Mouse (Mus musculus) E14TG2a.4 (cell line): ENCODE results near the gene Cep85l.

Experiments
- CTCF ChIP-seq: conservative IDR thresholded peaks from 2 replicates; pipeline ENCODE4 v1.5.1; 2014; ENCODE audit warnings: low read length
- NANOG ChIP-seq: IDR thresholded peaks from 2 replicates; pipeline ENCODE4 v1.6.1; 2014; ENCODE audit warnings: borderline replicate concordance, low read length, mixed read lengths
- POU5F1 ChIP-seq: IDR thresholded peaks from 2 replicates; pipeline ENCODE4 v1.6.1; 2014; ENCODE audit warnings: low read length, borderline replicate concordance

DNA sequence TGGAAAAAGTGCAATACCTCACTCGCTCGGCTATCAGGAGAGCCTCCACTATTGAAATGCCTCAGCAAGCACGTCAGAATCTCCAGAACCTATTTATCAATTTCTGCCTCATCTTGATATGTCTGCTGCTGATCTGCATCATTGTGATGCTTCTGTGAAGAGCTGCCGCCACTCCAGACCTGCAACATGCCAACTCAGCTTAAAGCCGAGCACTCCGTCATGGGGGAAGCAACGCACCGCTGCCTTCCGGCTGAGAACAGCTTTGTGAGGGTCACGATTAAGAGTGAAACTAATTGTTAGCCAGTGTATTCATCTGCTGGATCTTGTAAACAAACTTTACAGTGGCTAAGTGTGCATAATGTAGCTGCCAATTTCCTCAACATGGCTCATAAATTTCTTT, 35.9 kb downstream of the Cep85l start:
- no peak for TF ChIP-seq CTCF
- no peak for TF ChIP-seq POU5F1
- no peak for TF ChIP-seq NANOG
